Mouse (Mus musculus) brown adipose tissue, adult 24 weeks (tissue): ENCODE measurements around the gene Olfr1353. TPM values are rescaled to one million over a fixed set of nuclear protein-coding genes. Genes with fewer than 3 reads are reported as not detected.
"Not testable (repeated sequence)": the region's sequence is repeated elsewhere in the genome, so short reads cannot be mapped to it uniquely, and the experiment has no call there.

Source experiments
- H3K27ac ChIP-seq: fragments of 200-500 bp; replicated peaks from 2 replicates; pipeline ENCODE4 v1.5.1; 2012; ENCODE audit warnings: low read depth, mild to moderate bottlenecking, low read length
- H3K4me1 ChIP-seq: fragments of 200-500 bp; 2 replicates; pipeline ENCODE4 v1.6.1; 2012; ENCODE audit warnings: low read length, mixed read lengths; ENCODE audit not compliant: control insufficient read depth, insufficient read depth, insufficient read length
- H3K4me3 ChIP-seq: fragments of 200-500 bp; 2 replicates; pipeline ENCODE4 v1.5.1; 2012; ENCODE audit warnings: low read depth, mild to moderate bottlenecking, low read length, moderate library complexity; ENCODE audit not compliant: insufficient read depth
- polyA plus RNA-seq: library from polyadenylated mRNA; stranded (reverse); fragments of >200 nt; gene quantifications from 2 replicates; pipeline ENCODE4 v1.2.4, GENCODE M21; 2012; ENCODE audit not compliant: missing spikeins, insufficient read depth, insufficient read length

Gene Olfr1353
- not detected in 2 replicates for polyA plus RNA-seq

DNA sequence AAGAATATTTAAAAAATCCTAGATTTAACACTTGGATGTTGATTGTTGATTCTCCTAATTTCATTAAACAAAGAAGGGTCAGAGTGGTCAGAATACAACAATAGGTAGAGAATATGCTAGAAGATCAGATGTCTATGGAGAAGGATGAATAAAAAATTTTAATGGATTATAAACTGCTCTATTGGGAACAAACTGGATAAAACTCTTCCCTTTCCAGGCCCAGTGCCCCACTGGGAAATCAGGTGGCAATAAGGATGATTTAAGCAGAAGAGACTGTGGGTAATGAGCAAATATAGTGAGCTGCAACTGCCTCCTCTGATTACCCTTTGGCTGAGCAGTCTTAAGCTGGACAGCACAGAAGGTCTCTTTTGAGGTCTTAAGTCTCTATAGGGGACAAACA is at the start of gene Olfr1353:
TSS of gene Olfr1353 (plus strand) at position 301 of the 400 bp plus-strand sequence.
- H3K4me1 ChIP-seq, H3K27ac ChIP-seq, H3K4me3 ChIP-seq: not testable (repeated sequence)

DNA sequence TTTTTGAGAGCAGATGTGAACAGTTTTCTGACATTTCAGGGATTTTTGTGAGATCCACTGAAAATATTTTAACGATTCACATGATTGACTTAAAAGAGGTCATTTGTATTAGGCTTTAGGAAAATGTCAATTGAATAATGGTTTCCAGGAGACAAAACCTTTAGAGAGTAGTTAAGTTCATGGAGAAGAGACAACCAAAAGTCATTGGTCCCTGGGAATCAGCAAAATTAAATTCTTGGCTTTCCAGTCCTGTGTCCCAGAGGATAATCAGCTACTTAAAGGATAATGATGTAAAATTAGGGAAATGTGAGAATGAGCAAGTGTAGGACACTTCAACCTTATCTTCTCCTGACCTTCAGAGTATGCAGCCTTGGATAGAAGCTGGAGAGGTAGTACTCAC is 12.8 kb upstream of the Olfr1353 start, which contains the start of gene Olfr8:
TSS of gene Olfr8 (plus strand) at position 301 of the 400 bp plus-strand sequence.
- not testable (repeated sequence) for H3K27ac ChIP-seq, H3K4me3 ChIP-seq, H3K4me1 ChIP-seq

DNA sequence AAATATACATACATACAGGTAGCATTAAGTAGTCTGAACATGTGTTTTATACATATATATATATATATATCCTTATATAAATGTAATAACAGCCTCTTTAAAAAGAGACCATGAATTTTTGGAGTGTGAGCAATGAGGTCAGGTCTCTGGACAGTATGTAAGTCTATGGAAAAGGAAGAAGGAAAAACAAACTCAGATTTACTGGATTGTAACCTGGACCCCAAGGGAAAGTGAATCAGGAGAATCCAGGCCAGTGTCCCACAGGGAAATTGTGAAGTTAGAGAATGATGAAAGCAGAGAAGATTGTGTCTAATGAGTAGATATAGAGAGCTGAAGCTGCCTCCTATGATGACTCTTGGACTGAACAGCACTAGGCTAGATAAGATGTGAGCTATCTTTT is 17.6 kb downstream of the Olfr1353 start, which contains the start of gene Olfr1352:
TSS of gene Olfr1352 (plus strand) at position 301 of the 400 bp plus-strand sequence.
- H3K27ac ChIP-seq, result no peak within 1 kb of the TSS
- H3K4me3 ChIP-seq, result no peak within 1 kb of the TSS
- no peaks in the 10 kb centered on the region for H3K4me1 ChIP-seq

DNA sequence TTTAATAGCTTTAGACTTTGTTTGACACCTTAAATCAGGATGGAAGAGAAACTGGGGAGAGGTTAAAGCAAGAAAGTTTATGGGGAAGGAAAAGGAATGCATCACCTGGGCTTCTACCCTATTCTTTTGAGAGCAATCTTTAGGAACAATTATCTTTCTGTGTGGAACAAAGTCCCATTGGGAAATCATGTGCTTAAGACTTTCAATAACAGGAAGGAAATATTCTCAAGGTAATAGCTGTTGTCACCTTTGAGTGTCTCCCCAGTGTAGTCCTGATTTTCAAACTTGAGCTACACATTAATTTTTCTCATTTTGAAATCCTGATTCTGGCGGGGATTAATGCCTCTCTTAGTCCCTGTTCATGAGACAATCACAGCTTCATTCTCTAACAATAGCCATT is 49.1 kb downstream of the Olfr1353 start, which contains the start of gene Olfr1351:
TSS of gene Olfr1351 (plus strand) at position 301 of the 400 bp plus-strand sequence.
- Histone ChIP-seq H3K27ac (no peak within 1 kb of the TSS), H3K4me3 (no peak within 1 kb of the TSS), H3K4me1 (no peaks in the 10 kb centered on the region)

Other genes starting within 250 kb of the Olfr1353 start
- gene Casp14, start 245.0 kb upstream of the Olfr1353 start, polyA plus RNA-seq, result not detected in 2 replicates
- not detected in 2 replicates for gene Ccdc105, start 210.2 kb upstream of the Olfr1353 start, polyA plus RNA-seq
- gene Slc1a6, start 182.8 kb upstream of the Olfr1353 start, polyA plus RNA-seq, result not detected in 2 replicates
- gene Olfr1356, start 111.1 kb upstream of the Olfr1353 start, polyA plus RNA-seq, result not detected in 2 replicates
- not detected in 2 replicates for gene Olfr1355, start 87.8 kb upstream of the Olfr1353 start, polyA plus RNA-seq
- gene Olfr1354, start 50.1 kb upstream of the Olfr1353 start, polyA plus RNA-seq, result not detected in 2 replicates
- gene Olfr8, start 12.7 kb upstream of the Olfr1353 start, polyA plus RNA-seq, result not detected in 2 replicates
- gene Olfr1352, start 17.7 kb downstream of the Olfr1353 start, polyA plus RNA-seq, result not detected in 2 replicates
- not detected in 2 replicates for gene Olfr1351, start 49.2 kb downstream of the Olfr1353 start, polyA plus RNA-seq
- not detected in 2 replicates for gene Olfr57, start 65.4 kb downstream of the Olfr1353 start, polyA plus RNA-seq
- gene 2610008E11Rik, start 134.3 kb downstream of the Olfr1353 start, polyA plus RNA-seq, result 6.9 and 7.3 TPM in 2 replicates
- not detected in 2 replicates for gene Vmn2r80, start 185.5 kb downstream of the Olfr1353 start, polyA plus RNA-seq